Mouse (Mus musculus) frontal cortex, postnatal 25 days (tissue): ENCODE data around the gene Gpr157.
A peak's percentile ranks its signal among the peaks of the same experiment; 100 is the strongest.

Experiments used
- DNase-seq, 2 experiments: peaks; one replicate each; pipeline ENCODE4 v3.0.0; 2022; ENCODE audit warnings: low spot score in 2 of 2

The Gpr157 gene

GRCm38 (mm10) chr4:150070136-150070535, 17.0 kb upstream of the Gpr157 start:
- no peak for DNase-seq

- DNase-seq: no peak
Measured at GRCm38 (mm10) chr4:150072416-150073101, 14.6 kb upstream of the Gpr157 start.

GRCm38 (mm10) chr4:150073102-150073473, 14.1 kb upstream of the Gpr157 start:
- DNase-seq: no peak

GRCm38 (mm10) chr4:150075350-150075749, 11.8 kb upstream of the Gpr157 start:
- no peak for DNase-seq

GRCm38 (mm10) chr4:150076147-150076546, 11.0 kb upstream of the Gpr157 start:
- no peak for DNase-seq

GRCm38 (mm10) chr4:150078646-150079045, 8.5 kb upstream of the Gpr157 start:
- no peak for DNase-seq

GRCm38 (mm10) chr4:150079244-150079643, 7.9 kb upstream of the Gpr157 start:
- DNase-seq: no peak

- DNase-seq: no peak
Measured at GRCm38 (mm10) chr4:150080330-150080967, 6.7 kb upstream of the Gpr157 start.

- DNase-seq: no peak
Measured at GRCm38 (mm10) chr4:150085366-150085765, 1.8 kb upstream of the Gpr157 start.

GRCm38 (mm10) chr4:150086841-150087160, 364 bp upstream of the Gpr157 start:
- no peak for DNase-seq

GRCm38 (mm10) chr4:150087890-150088530, 845 bp downstream of the Gpr157 start:
- no peak for DNase-seq

GRCm38 (mm10) chr4:150089121-150089520, 2.0 kb downstream of the Gpr157 start:
- no peak for DNase-seq

GRCm38 (mm10) chr4:150091887-150092582, 4.9 kb downstream of the Gpr157 start:
- DNase-seq: no peak

- no peak for DNase-seq
Measured at GRCm38 (mm10) chr4:150092583-150092902, 5.4 kb downstream of the Gpr157 start.

GRCm38 (mm10) chr4:150093560-150094462, 6.6 kb downstream of the Gpr157 start:
- no peak for DNase-seq

GRCm38 (mm10) chr4:150094463-150094789, 7.3 kb downstream of the Gpr157 start:
- DNase-seq: no peak

GRCm38 (mm10) chr4:150096309-150096708, 9.1 kb downstream of the Gpr157 start:
- DNase-seq: no peak

- DNase-seq: no peak
Measured at GRCm38 (mm10) chr4:150097847-150098246, 10.7 kb downstream of the Gpr157 start.

- peak; percentile 35 to 47 for DNase-seq
Measured at GRCm38 (mm10) chr4:150098880-150099279, 11.7 kb downstream of the Gpr157 start.

GRCm38 (mm10) chr4:150102822-150103221, 15.7 kb downstream of the Gpr157 start:
- DNase-seq: no peak

GRCm38 (mm10) chr4:150105671-150106070, 18.5 kb downstream of the Gpr157 start:
- DNase-seq: no peak

GRCm38 (mm10) chr4:150106637-150107036, 19.5 kb downstream of the Gpr157 start:
- no peak for DNase-seq
